Mouse (Mus musculus) retina, embryonic 14.5 days (tissue): ENCODE measurements around the gene Ash1l.

Experiments
- DNase-seq: peaks from one replicate; pipeline ENCODE4 v3.0.0-alpha.2; 2015; ENCODE audit warnings: low spot score

The Ash1l gene

GRCm38 (mm10) chr3:89092509-89093090 lies 142.2 kb downstream of the Ash1l start:
- DNase-seq = no peak

DNA sequence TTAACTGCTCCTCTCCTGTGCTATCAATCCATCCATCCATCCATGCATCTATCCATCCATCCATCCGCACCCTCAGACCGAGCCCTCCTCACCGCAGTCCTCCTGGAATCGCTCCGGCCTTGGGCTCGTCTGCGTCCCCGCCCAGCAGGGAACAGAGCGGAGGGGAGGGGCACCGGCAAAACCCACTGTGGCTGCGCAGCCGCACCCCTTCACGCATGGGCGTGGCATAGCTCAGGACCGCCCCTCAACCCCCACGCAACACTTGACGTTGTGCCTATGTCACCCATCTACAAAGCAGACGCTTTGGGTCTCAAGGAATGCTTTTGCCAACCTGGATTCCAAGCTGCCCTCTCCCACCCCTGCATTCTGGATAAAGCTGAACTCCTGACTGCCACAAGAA lies 142.8 kb downstream of the Ash1l start, which contains the start of gene Rusc1:
Gene Rusc1, minus strand, starts transcription at position 137 of the 400 bp plus-strand sequence.
- DNase-seq = peak; percentile 78

DNA sequence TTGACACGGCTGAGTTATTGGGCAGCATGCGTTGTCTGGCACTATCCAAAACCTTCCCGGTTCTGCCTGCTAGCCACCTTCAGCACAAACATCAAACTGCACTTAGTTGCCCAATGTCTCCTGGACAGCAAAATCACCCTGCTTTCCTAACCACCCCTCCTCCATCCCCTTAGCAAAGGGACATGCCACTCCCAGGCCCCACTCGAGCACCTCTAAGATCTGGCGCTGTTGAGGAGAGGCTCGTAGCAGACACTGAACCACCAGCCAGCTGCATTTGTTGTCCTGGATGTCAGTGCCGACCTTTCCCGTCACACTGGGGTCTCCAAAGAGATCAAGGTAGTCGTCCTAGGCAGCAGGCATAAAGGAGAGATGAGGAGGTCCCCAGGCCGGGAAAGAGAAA lies 143.6 kb downstream of the Ash1l start:
- DNase-seq = no peak

DNA sequence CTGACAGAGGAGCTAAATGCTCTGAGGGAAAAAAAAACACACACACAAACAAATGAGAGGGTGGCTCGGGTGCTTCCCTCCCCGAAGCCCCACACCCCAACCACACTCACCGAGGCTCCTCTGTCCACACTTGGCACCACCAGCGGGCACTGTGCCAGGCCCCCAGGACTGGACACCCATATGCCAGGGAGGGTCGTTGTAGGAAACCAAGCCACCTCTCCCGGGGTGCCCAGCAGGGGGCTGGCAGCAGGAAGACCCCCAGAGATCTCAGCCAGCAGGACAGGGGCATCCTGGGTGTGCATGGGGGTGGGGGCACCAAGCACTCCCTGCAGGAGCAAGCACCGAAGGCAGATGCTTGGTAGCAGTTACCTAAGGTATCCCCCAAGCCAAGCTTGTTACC lies 150.4 kb downstream of the Ash1l start, which contains the start of gene Gm43738:
Gene Gm43738, minus strand, starts transcription at position 289 of the 400 bp plus-strand sequence.
- DNase-seq = no peak

DNA sequence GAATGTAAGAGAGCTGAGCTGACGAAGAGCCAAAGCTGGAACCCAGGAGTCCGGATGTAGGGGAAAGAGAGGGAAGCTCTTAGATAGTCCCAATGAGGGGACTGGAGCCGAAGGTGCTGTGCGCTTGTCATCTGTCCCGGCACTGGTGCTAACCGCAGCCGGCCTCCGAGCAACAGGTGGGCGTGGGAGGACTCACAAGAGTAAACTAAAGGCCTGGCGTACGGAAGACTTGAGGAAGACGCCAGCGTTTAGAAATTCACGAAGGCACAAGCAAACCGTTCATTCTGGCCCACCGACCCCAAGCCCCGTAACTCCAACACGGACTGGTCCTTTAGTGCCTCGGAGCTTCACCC lies 151.0 kb downstream of the Ash1l start:
- DNase-seq = no peak

- DNase-seq = peak; percentile 99
Observed at GRCm38 (mm10) chr3:89101812-89102494, 151.5 kb downstream of the Ash1l start, which contains the start of gene Fdps. TSS of gene Fdps (minus strand) at chr3:89101959.

DNA sequence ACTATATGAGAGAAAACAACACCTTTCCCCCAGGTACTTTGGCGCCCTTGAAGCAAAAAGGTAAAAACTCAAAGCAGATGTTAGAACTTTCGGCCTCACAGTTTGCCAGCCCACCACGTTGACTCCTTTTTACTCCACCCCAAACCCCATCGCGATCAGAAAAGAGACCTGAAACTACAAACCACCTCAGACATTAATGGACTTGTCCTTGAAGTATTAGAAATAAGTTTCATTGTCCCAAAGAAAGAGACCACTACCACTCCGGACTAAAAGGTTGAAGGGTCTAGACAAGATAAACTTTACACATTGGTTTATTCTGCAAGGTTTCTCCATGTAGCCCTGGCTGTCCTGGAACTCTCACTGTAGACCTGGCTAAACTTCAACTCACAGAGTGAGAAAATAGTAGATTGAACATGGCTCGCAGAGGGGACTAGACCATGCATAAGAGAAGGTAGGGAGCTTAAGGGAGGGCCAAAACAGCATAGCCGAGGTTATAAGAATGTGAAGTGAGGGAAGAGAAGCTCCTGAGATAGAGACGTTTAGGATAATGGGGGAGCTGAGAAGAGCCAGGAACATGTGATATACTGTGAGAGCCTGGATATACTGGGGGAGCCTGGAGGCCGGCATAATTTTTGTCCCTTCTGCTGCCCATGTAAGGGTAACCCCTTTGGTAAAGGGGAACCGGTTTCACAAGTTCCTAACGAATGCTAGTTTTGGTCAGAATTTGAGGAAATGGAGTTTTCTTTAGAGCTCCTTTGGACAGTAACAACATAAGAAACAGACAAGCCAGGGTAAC lies 152.3 kb downstream of the Ash1l start:
- DNase-seq = no peak

GRCm38 (mm10) chr3:89103291-89103595 lies 152.8 kb downstream of the Ash1l start:
- no peak for DNase-seq

DNA sequence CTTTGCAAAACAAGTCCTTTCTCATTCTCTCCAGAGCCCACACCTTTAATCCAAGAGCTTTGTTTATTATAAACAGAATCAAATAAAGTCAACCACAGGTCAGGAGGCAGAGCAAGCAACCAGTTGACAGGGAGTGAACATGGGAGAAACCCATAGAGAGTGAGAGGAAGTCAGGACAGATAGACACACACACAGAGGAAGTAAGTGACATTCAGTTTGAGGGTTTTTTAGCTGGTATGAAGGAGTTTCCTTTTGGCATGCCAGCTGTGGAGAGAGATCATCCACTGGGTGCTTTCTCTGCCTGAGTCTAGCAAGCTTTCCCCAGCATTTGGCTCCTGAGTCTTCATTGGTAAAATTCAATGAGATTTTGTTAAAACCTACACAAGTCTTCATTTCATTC lies 156.5 kb downstream of the Ash1l start:
- DNase-seq = no peak

DNA sequence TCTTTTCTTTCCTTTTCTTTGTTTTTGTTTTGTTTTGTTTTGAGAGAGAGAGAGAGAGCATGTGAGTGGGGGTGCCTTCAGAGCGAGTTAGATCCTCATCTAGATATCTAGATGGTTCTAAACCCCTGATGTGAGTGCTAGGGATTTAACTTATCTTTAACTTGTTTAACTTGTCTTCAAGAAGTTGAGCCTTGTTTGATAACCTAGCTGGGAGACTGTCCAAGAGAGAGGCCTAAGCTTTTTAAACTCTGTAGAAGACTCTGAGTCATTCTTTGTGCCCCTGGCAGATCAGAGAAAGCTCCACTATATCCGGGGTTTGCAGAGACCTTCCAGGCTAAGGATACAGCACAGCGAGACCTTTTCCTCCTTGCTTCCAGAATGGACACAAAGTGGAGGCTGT lies 157.1 kb downstream of the Ash1l start:
- no peak for DNase-seq

GRCm38 (mm10) chr3:89108146-89108545 lies 157.7 kb downstream of the Ash1l start:
- no peak for DNase-seq

DNA sequence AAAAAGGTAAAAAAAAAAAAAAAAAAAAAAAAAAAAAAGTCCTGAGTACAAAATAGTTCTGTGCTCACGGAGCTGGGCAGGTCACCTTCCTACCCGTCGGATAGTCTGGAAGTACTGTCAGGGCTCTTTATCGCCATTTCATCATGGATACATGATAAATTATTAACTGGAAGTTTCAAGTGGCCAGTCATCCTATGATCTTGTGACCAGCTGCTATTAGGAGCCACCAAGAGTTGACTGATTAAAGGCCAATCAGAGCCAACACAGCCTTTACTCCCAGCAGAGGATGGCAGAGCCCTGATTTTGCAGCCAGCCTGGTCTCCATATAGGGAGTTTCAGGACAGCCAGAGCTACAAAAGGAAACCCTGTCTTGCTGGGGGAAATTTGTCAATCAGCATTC lies 162.6 kb downstream of the Ash1l start:
- DNase-seq = no peak

GRCm38 (mm10) chr3:89115522-89115921 lies 165.1 kb downstream of the Ash1l start:
- peak; percentile 59 for DNase-seq

DNA sequence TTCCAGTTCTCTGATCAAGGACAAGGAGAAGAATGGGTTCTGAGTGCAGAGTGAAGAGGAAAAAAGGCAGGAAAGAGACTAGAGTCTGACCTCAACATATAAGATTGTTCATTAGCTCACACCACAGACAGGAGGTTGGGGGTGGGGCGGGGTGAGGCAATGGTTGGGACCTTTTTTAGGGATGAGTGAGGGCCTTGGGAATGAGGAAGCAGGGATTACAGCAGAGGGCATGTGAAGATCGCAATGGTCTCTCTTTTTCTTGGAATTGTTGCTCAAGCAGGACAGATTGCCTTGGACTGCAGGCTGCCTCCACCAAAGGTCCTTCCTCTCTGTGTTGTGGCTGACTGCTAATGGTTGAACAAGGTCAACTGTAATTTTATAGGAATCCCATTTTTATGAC lies 172.9 kb downstream of the Ash1l start:
- no peak for DNase-seq

- DNase-seq = no peak
Observed at GRCm38 (mm10) chr3:89124241-89124640, 173.8 kb downstream of the Ash1l start.

GRCm38 (mm10) chr3:89125981-89126380 lies 175.6 kb downstream of the Ash1l start:
- no peak for DNase-seq
